Mouse (Mus musculus) gastrocnemius, postnatal 36 days (tissue): ENCODE results near the gene Mcrs1. TPM values are rescaled to one million over a fixed set of nuclear protein-coding genes. Genes with fewer than 3 reads are reported as not detected.
A peak's percentile ranks its signal among the peaks of the same experiment; 100 is the strongest.
"Not testable (repeated sequence)": the region's sequence is repeated elsewhere in the genome, so short reads cannot be mapped to it uniquely, and the experiment has no call there.

Experiments used
- DNase-seq, 2 experiments: peaks; one replicate each; pipeline ENCODE4 v3.0.0; 2022
- intact Hi-C: fragments of 180-260 bp; cut with DNase I; formaldehyde crosslinking; loops from one replicate; pipeline ENCODE4 v1.15.1; 2025
- total RNA-seq, 2 experiments: library from RNA; stranded (reverse); gene quantifications; 2 replicates each; pipeline ENCODE4 v1.2.3; 2021

Gene Mcrs1
- total RNA-seq, 2 experiments from 2014 or later = 25.6 to 28.9 TPM

GRCm38 (mm10) chr15:99252381-99253174, 817 bp upstream of the Mcrs1 start:
- DNase-seq = peak in 1 of 2 experiments; percentile 56

GRCm38 (mm10) chr15:99251111-99251510, 650 bp downstream of the Mcrs1 start:
- not testable (repeated sequence) for DNase-seq

More at GRCm38 (mm10) chr15:99252381-99253174, 817 bp upstream of the Mcrs1 start:
- intact Hi-C loops = no loop called here

GRCm38 (mm10) chr15:99249938-99250337, 1.8 kb downstream of the Mcrs1 start:
- no peak for DNase-seq
- intact Hi-C loops = no loop called here

More at GRCm38 (mm10) chr15:99251111-99251510, 650 bp downstream of the Mcrs1 start:
- intact Hi-C loops = not testable (repeated sequence)

- peak in 1 of 2 experiments; percentile 51 for DNase-seq
These were observed 2.8 kb downstream of the Mcrs1 start for GRCm38 (mm10) chr15:99248972-99249371.

GRCm38 (mm10) chr15:99246736-99247135, 5.0 kb downstream of the Mcrs1 start:
- intact Hi-C loops = not testable (repeated sequence)

More at GRCm38 (mm10) chr15:99248972-99249371, 2.8 kb downstream of the Mcrs1 start:
- intact Hi-C loops = no loop called here

GRCm38 (mm10) chr15:99242045-99242444, 9.7 kb downstream of the Mcrs1 start:
- no peak for DNase-seq
- intact Hi-C loops = no loop called here

More at GRCm38 (mm10) chr15:99246736-99247135, 5.0 kb downstream of the Mcrs1 start:
- DNase-seq = not testable (repeated sequence)

GRCm38 (mm10) chr15:99241249-99241648, 10.5 kb downstream of the Mcrs1 start:
- intact Hi-C loops = no loop called here
- DNase-seq = no peak

- no peak for DNase-seq
- intact Hi-C loops = no loop called here
These were observed 11.6 kb downstream of the Mcrs1 start for GRCm38 (mm10) chr15:99240129-99240528.

GRCm38 (mm10) chr15:99238006-99238405, 13.8 kb downstream of the Mcrs1 start:
- intact Hi-C loops = no loop called here
- DNase-seq = no peak

- no peak for DNase-seq
- intact Hi-C loops = no loop called here
These were observed 17.3 kb downstream of the Mcrs1 start for GRCm38 (mm10) chr15:99234326-99235010.

- no peak for DNase-seq
- intact Hi-C loops = no loop called here
These were observed 18.0 kb downstream of the Mcrs1 start for GRCm38 (mm10) chr15:99233719-99234118.

GRCm38 (mm10) chr15:99231998-99232397, 19.8 kb downstream of the Mcrs1 start:
- DNase-seq = no peak
- intact Hi-C loops = no loop called here

- intact Hi-C loops = no loop called here
- no peak for DNase-seq
These were observed 25.7 kb downstream of the Mcrs1 start for GRCm38 (mm10) chr15:99226090-99226489.

GRCm38 (mm10) chr15:99225081-99225810, 26.5 kb downstream of the Mcrs1 start:
- DNase-seq = no peak
- intact Hi-C loops = no loop called here

GRCm38 (mm10) chr15:99224208-99224911, 27.4 kb downstream of the Mcrs1 start, which contains the start of gene Kcnh3:
TSS of gene Kcnh3 (plus strand) at chr15:99224861.
- intact Hi-C loops = no loop called here
- DNase-seq = peak in 1 of 2 experiments; percentile 34

GRCm38 (mm10) chr15:99223585-99224207, 28.1 kb downstream of the Mcrs1 start:
- intact Hi-C loops = no loop called here
- DNase-seq = no peak

GRCm38 (mm10) chr15:99222794-99223584, 28.8 kb downstream of the Mcrs1 start:
- DNase-seq = no peak
- intact Hi-C loops = no loop called here

GRCm38 (mm10) chr15:99221315-99221952, 30.3 kb downstream of the Mcrs1 start:
- intact Hi-C loops = no loop called here
- no peak for DNase-seq
